Mouse (Mus musculus) layer of hippocampus, postnatal 14 days (tissue): ENCODE results near the gene Traf5. TPM values are rescaled to one million over a fixed set of nuclear protein-coding genes. Genes with fewer than 3 reads are reported as not detected.

Experiments
- DNase-seq, 2 experiments: peaks; one replicate each; pipeline ENCODE4 v3.0.0; 2021 to 2022; ENCODE audit warnings: low spot score in 2 of 2, mixed read lengths in 1 of 2
- microRNA-seq, 2 experiments: library from miRNA; unstranded; fragments of <30 nt; microRNA quantifications; one replicate each; pipeline ENCODE4 v1.2.0; 2021
- total RNA-seq, 2 experiments: library from RNA; stranded (reverse); gene quantifications; 2 replicates each; pipeline ENCODE4 v1.2.3; 2021

The Traf5 gene
- total RNA-seq, 2 experiments from 2014 or later: 2.1 to 3.8 TPM

- DNase-seq: no peak
These were observed 117.6 kb downstream of the Traf5 start for GRCm38 (mm10) chr1:191974509-191975405.

DNA sequence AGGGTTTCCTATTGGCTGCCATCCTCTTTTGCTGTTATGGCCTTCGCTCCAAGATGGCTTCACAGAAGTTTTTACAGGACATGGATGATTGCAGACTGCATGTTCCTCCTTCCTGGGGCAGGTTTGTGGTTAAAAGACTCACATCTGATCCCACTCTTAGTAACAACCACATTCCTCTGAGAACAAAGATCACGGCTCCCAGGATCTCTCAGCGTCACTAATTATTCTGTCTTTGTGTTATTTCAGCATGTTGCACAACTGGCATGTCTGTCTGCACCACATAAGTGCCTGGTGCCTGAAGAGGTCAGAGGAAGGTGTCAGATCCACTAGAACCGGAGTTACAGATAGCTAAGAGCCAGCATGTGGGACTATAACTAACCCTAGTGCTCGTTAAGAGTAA, 122.4 kb downstream of the Traf5 start:
- DNase-seq: no peak

DNA sequence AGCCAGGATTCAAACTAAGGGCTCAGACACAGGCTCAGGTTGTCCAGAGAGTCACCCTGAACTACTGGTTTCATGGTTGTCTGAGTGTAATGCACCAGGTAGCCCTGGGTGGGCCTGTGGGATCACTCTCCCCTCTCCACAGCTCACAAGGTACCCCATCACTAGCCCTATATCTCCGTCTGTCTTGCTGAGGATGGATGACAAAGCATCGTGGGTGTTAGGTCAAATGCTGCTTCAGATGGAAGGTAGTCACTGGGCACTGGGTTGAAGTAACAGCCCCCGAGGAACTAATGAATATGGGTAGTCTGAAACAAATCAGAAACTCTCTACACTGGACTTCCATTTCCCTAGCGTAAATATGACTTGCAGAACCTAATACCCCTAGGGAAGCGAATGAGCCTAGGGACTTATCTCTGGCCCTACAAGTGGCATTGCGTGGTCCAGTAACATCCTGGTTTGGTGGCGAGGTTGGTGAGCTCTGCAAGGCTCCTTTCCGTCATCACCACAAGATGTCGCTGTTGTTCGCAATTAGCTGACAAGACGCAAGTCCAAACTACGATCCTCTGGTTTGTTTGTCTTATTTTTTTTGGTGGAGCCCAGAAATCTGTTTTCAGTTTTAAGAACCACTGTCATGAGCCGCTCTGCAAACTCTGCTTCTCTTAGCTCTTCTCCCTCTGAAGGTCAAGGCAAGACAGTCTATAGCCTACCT, 127.4 kb downstream of the Traf5 start:
- DNase-seq: peak; percentile 77 to 78

- peak; percentile 72 to 80 for DNase-seq
These were observed 128.2 kb downstream of the Traf5 start for GRCm38 (mm10) chr1:191963948-191964772.

DNA sequence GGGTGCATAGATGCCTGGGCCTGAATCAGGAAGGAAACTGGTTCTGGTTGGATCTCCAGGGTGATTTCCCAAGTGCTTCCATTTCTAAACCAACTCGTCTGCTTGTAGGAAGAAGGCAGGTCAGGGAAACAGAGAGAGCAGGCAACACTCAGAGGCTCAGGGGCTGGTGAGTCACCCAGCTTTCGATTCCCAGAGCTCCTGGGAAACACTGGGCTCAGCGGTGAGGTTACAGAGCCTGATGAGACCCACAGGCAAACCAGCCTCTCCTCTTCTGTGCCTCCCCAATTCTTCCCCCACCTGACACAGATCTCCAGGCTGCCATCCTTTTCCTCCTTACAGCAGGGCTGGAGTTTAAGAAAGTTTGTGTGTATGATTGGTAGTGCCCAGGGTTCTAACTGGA, 128.9 kb downstream of the Traf5 start:
- DNase-seq: no peak

- DNase-seq: no peak
These were observed 131.4 kb downstream of the Traf5 start for GRCm38 (mm10) chr1:191960946-191961345.

DNA sequence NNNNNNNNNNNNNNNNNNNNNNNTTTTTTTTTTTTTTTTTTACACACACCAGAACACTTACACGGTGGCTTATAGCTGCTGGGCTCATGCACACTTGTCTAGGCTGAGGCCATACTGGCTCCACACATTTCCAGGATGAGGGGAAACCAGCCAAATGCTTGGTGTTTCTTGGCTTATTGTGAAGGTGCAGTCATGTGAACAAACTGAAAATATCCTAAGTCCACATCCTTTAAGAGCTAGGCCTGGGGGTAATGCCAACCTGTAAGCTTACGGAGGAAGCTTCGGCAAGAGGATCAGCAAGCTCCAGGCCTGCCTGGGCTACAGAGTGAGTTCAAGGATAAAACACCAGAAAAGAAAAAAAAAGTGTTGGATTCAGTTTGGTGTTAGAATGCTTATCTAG, 135.0 kb downstream of the Traf5 start:
- no peak for DNase-seq

DNA sequence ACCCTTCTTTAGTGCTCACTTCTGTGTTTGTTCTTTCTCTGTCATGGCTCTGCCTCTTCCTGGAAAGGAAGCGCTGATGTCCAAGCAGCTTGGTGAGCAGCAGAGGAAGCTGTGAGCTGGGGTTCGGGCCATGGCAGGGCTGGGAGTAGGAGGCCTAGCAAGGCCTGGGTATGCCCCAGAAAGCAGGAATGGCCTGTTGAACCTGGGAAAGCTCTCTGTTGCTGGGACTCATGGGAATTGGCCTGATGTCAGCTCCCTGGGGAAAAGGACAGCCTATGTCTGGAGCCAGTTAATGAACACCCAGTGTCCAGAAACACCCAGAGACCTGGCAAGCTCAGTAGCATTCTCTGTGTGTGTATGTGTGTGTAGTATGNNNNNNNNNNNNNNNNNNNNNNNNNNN, 135.5 kb downstream of the Traf5 start:
- no peak for DNase-seq

- no peak for DNase-seq
These were observed 136.1 kb downstream of the Traf5 start for GRCm38 (mm10) chr1:191956261-191956660.

- no peak for DNase-seq
These were observed 137.3 kb downstream of the Traf5 start for GRCm38 (mm10) chr1:191955101-191955500.

DNA sequence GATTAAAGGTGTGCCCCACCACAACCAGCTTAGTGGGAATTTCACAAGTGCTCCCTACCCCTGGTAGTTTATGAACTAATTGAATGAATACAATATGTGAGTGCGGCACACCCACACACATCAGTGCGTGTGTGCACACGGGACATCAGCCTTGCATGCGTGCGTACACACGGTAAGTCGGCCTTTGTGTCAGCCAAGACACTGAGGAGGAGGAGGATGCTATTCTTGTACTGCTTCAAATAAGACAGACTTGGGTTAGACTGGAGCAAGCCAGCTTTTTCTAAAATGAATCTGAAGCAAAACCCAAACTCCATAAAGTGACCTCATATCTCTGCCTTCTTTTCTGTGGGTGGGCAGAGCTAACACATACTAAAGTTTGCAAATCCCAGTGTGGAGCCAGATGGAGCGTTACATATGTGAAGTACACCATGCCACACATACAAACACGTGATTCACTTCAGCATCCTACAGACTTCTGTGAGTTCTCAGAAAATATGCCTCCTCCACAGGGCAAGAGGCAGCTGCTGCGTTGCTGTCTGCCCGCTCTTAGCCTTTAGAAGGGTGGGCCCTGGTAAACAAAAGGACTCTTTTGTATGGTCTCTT, 139.5 kb downstream of the Traf5 start:
- DNase-seq: peak in 1 of 2 experiments; percentile 61

- DNase-seq: no peak
These were observed 141.7 kb downstream of the Traf5 start for GRCm38 (mm10) chr1:191950611-191951010.

DNA sequence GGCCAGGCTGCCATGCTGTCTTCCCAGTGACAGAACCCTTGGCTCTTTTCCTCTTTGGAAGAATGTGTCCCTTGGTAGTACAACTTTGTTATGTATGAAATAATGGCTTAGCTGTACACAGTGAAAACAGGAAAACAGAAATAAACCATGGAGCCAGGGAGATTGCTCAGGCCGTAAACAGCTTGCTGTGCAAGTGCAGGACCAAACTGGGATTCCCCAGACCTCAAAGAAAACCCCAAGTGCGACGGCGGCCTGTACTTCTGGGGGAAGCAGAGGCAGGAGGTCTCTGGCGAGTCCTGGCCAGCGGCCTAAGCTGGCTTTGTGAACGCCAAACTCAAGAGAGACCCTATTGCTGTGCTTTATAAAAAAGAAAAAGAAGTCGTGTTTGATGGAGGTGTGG, 143.8 kb downstream of the Traf5 start:
- no peak for DNase-seq

GRCm38 (mm10) chr1:191947796-191948195, 144.6 kb downstream of the Traf5 start:
- no peak for DNase-seq

Small RNA genes lying within 50 kb of the gene (microRNA-seq; reads per million reads assigned to microRNA genes)
- 0 reads per million in 2 experiments for gene Mir3473c

Other genes with a start within 250 kb of the Traf5 start
- 10 to 100 TPM; 29.7 to 29.9 TPM for gene Slc30a1, start 185.8 kb downstream of the Traf5 start, total RNA-seq
- 1 to 10 TPM in 1 of 2 experiments, under 1 TPM in 1; 0.19 to 1.4 TPM for gene Rd3, start 115.2 kb downstream of the Traf5 start, total RNA-seq
- 10 to 100 TPM; 45.3 to 55.8 TPM for gene Rcor3, start 45.5 kb upstream of the Traf5 start, total RNA-seq
- 10 to 100 TPM; 24.0 to 27.2 TPM for gene Kcnh1, start 98.2 kb upstream of the Traf5 start, total RNA-seq